Mouse (Mus musculus) myocyte (in vitro differentiated cells): ENCODE measurements around the gene Slc25a29. TPM values are rescaled to one million over a fixed set of nuclear protein-coding genes. Genes with fewer than 3 reads are reported as not detected.

Experiments used
- H3K27me3 ChIP-seq: one replicate; pipeline ENCODE4 v1.6.1; 2011; ENCODE audit not compliant: control insufficient read depth, insufficient read depth, insufficient read length
- H3K36me3 ChIP-seq: one replicate; pipeline ENCODE4 v1.6.1; 2011; ENCODE audit not compliant: control insufficient read depth, insufficient read depth
- H3K4me2 ChIP-seq: one replicate; pipeline ENCODE4 v1.6.1; 2011; ENCODE audit warnings: low read depth, control low read depth
- H3K4me3 ChIP-seq: one replicate; pipeline ENCODE4 v1.5.1; 2011; ENCODE audit warnings: mild to moderate bottlenecking, control low read depth, moderate library complexity
- H3K79me2 ChIP-seq: one replicate; pipeline ENCODE4 v1.6.1; 2011; ENCODE audit not compliant: control insufficient read depth, insufficient read depth
- H3ac ChIP-seq: one replicate; pipeline ENCODE4 v1.6.1; 2011; ENCODE audit not compliant: control insufficient read depth, insufficient read length
- CEBPB ChIP-seq: IDR thresholded peaks from 2 replicates; pipeline ENCODE4 v1.6.1; 2011; ENCODE audit warnings: mild to moderate bottlenecking, moderate library complexity; ENCODE audit not compliant: poor library complexity, insufficient read depth, severe bottlenecking
- E2F4 ChIP-seq: IDR thresholded peaks from one replicate; pipeline ENCODE4 v1.6.1; 2011; ENCODE audit warnings: mild to moderate bottlenecking, control low read depth, moderate library complexity; ENCODE audit not compliant: insufficient read depth
- MAX ChIP-seq: IDR thresholded peaks from one replicate; pipeline ENCODE4 v1.6.1; 2011; ENCODE audit warnings: low read depth, mild to moderate bottlenecking, control low read depth
- MYOD1 ChIP-seq, 3 experiments: IDR thresholded peaks; one replicate each; pipeline ENCODE4 v1.6.1; 2011; ENCODE audit warnings: control low read depth in 2 of 3, low read depth in 2 of 3, mild to moderate bottlenecking in 2 of 3, moderate library complexity in 1 of 3; ENCODE audit not compliant: insufficient read length in 2 of 3, control insufficient read depth in 1 of 3
- MYOG ChIP-seq, 3 experiments: IDR thresholded peaks; one replicate each; pipeline ENCODE4 v1.6.1; 2011; ENCODE audit warnings: control low read depth in 2 of 3, low read depth in 2 of 3, mild to moderate bottlenecking in 2 of 3; ENCODE audit not compliant: insufficient read length in 2 of 3, control insufficient read depth in 1 of 3, insufficient read depth in 1 of 3
- POLR2A ChIP-seq: IDR thresholded peaks from one replicate; pipeline ENCODE4 v1.6.1; 2011; ENCODE audit warnings: low read depth, mild to moderate bottlenecking, control low read depth, moderate library complexity; ENCODE audit not compliant: insufficient read length
- POLR2AphosphoS2 ChIP-seq: IDR thresholded peaks from one replicate; pipeline ENCODE4 v1.6.1; 2011; ENCODE audit warnings: low read depth, control low read depth; ENCODE audit not compliant: insufficient read length
- REST ChIP-seq: IDR thresholded peaks from one replicate; pipeline ENCODE4 v1.6.1; 2011; ENCODE audit warnings: mild to moderate bottlenecking, control low read depth, moderate library complexity; ENCODE audit not compliant: insufficient read depth, insufficient read length
- SRF ChIP-seq: IDR thresholded peaks from one replicate; pipeline ENCODE4 v1.6.1; 2011; ENCODE audit warnings: low read depth; ENCODE audit not compliant: control insufficient read depth, insufficient read length
- TCF12 ChIP-seq: IDR thresholded peaks from one replicate; pipeline ENCODE4 v1.6.1; 2011; ENCODE audit warnings: mild to moderate bottlenecking, control low read depth; ENCODE audit not compliant: poor library complexity, insufficient read depth, severe bottlenecking
- TCF3 ChIP-seq: IDR thresholded peaks from one replicate; pipeline ENCODE4 v1.6.1; 2011; ENCODE audit warnings: low read depth, control low read depth; ENCODE audit not compliant: insufficient read length
- USF1 ChIP-seq: IDR thresholded peaks from one replicate; pipeline ENCODE4 v1.6.1; 2011; ENCODE audit warnings: low read depth, mild to moderate bottlenecking, control low read depth, moderate library complexity
- polyA plus RNA-seq: library from polyadenylated mRNA; unstranded; fragments of >200 nt; fragmentation: generic; extraction: Trizol; gene quantifications from one replicate; pipeline ENCODE4 v1.2.1, GENCODE M21; 2012; ENCODE audit warnings: missing spikeins

Slc25a29 gene
- polyA plus RNA-seq = 20.9 TPM

DNA sequence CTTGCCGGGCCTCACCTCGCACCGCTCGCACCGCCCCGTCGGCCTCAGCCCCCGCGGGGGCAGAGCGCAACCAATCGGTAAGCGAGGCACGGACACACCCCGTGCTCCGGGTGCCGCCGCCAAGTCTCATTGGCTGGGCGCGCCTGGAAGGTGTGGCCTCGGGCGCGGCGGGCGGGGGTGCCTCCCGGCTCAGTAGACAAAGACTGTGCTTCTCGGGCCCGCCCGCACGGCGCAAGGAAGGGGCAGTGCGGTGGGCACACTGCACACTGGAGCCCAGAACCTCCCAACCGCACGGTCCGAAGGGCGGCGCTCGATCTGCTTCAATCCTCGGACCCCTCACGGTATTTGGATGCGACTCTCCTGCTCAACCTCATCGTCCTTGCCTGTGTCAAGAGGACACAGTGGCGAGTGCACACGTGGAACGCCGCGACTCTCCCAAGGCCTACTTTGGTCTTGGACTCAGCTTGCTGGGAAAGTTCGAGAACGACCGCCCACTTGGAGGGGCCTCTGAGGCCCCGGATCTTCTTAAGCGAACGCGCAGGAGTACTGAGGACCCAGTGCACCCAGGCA, at the start of gene Slc25a29, which contains the start of gene Slc25a47:
Gene Slc25a29 (minus strand): TSS at position 44 of the 570 bp plus-strand sequence.
Gene Slc25a47 (plus strand): TSS at position 207 of the 570 bp plus-strand sequence.
- Histone ChIP-seq H3K4me3 (peak within 1 kb of the TSS; percentile 70), H3K4me2 (peak within 1 kb of the TSS; percentile 96), H3K36me3 (no peaks in the 10 kb centered on the region), H3K79me2 (peaks cover 24% of the 10 kb centered on the region), H3K27me3 (no peaks in the 10 kb centered on the region), H3ac (peak within 1 kb of the TSS; percentile 39)
- TF ChIP-seq MYOD1 (IDR thresholded peaks at IDR 0.05; ENCODE audit: control insufficient read depth in 1 of 3, insufficient read length in 2 of 3, low read depth in 2 of 3) (peak in 1 of 3 experiments; percentile 7), POLR2A (peak; percentile 90), POLR2AphosphoS2 (peak; percentile 84), SRF (no peak), E2F4 (no peak), MYOG (IDR thresholded peaks at IDR 0.05; ENCODE audit: control insufficient read depth in 1 of 3, insufficient read depth in 1 of 3, insufficient read length in 2 of 3, low read depth in 2 of 3) (peak in 1 of 3 experiments; percentile 13), USF1 (no peak)

DNA sequence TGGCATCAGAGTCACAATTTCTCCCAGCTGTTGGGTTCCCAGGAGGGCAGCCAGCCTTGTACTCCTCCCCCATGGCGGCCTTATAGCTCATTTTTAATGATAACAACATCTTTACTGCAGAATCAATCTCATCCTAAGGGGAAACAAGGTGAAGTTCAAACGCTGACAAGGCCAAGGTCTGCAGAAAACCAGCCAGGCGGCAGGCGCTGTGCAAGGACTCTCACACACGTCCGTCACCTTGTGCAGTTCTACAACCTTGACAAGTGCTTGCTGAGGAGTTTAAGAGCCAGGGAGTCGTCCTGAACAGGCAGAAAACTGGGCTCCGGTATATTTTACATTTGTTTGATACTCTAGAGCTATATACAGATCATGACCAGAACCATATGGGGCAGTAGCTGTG, 47.1 kb upstream of the Slc25a29 start:
- H3K79me2 ChIP-seq = peaks cover 43% of the 10 kb centered on the region
- TF ChIP-seq SRF (no peak), POLR2AphosphoS2 (peak; percentile 8)
- H3ac ChIP-seq = no peak overlapping the region
- peaks cover 77% of the 10 kb centered on the region for H3K36me3 ChIP-seq
- H3K4me2 ChIP-seq = no peak overlapping the region
- no peaks in the 10 kb centered on the region for H3K27me3 ChIP-seq
- H3K4me3 ChIP-seq = no peak overlapping the region

DNA sequence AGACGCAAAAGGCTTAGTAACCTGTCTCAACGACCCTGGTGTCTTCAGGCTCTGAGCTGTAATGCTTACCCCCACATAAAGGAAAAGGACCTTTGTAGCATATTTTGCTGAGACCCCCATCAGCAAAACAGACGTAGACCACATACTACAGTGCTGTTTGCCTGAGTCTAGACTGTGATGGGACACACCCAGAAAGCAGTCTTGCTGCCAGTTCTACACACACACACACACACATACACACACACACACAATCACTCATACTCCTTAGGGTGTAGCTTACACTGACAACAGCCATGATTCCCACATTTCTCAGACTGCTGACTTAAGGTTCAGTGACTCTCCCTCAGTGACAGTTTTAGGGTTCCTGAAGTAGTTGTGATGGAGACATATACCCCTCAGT, 45.5 kb upstream of the Slc25a29 start:
- peaks cover 73% of the 10 kb centered on the region for H3K36me3 ChIP-seq
- peaks cover 28% of the 10 kb centered on the region for H3K79me2 ChIP-seq
- TF ChIP-seq USF1 (no peak), E2F4 (no peak), MAX (no peak), POLR2A (no peak), POLR2AphosphoS2 (no peak), TCF3 (no peak), MYOG (IDR thresholded peaks at IDR 0.05; ENCODE audit: control insufficient read depth in 1 of 3, insufficient read depth in 1 of 3, insufficient read length in 2 of 3, low read depth in 2 of 3) (no peak), REST (no peak), CEBPB (no peak), MYOD1 (IDR thresholded peaks at IDR 0.05; ENCODE audit: control insufficient read depth in 1 of 3, insufficient read length in 2 of 3, low read depth in 2 of 3) (no peak), TCF12 (no peak)
- no peak overlapping the region for H3K4me3 ChIP-seq
- H3ac ChIP-seq = no peak overlapping the region
- no peak overlapping the region for H3K4me2 ChIP-seq
- no peaks in the 10 kb centered on the region for H3K27me3 ChIP-seq

DNA sequence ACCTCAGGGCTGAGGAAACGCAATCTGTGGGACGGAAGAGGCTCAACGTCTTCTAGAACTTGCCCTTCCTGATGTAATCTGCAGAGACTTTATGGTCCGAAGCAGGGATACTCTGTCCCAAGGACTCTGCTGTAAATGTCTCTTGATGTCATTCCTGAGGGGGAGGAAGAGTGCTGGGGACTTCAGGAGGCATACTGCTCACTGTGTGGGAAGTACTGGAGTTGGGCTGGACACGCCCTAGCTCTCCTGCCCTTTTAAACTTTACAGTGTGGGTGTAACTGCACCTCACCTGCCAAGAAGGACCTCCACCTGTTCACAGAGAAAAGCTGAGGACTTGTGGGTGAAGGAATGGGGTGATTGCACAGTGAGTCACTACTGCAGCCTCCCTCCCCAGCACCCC, 44.9 kb upstream of the Slc25a29 start:
- H3K36me3 ChIP-seq = peaks cover 67% of the 10 kb centered on the region
- no peak overlapping the region for H3K4me3 ChIP-seq
- H3ac ChIP-seq = no peak overlapping the region
- H3K79me2 ChIP-seq = peaks cover 24% of the 10 kb centered on the region
- no peak overlapping the region for H3K4me2 ChIP-seq
- no peaks in the 10 kb centered on the region for H3K27me3 ChIP-seq
- no peak for TF ChIP-seq CEBPB

DNA sequence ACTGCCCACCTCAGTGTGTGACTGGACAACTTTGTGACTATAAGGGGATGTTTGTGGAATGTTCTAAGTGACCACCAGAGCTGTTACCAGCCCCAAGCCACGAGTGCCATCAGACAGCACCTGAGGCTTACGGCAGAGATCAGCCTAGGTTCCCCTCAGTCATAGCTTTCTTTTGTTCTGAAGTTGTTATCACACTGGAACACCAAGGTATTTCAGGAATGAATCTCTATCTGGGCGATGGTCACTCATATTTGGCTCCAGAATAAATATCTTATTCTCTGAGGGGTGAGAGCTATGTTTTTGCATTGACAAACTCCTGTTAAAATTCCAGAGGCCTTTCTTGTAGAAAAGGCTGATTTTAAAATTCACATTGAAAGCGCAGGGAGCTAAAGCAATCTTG, 43.5 kb upstream of the Slc25a29 start:
- Histone ChIP-seq H3K4me3 (no peak overlapping the region), H3ac (no peak overlapping the region), H3K27me3 (no peaks in the 10 kb centered on the region), H3K4me2 (no peak overlapping the region), H3K36me3 (peaks cover 74% of the 10 kb centered on the region), H3K79me2 (peaks cover 11% of the 10 kb centered on the region)
- TF ChIP-seq REST = no peak
- TF ChIP-seq MYOG (IDR thresholded peaks at IDR 0.05; ENCODE audit: control insufficient read depth in 1 of 3, insufficient read depth in 1 of 3, insufficient read length in 2 of 3, low read depth in 2 of 3) = no peak

DNA sequence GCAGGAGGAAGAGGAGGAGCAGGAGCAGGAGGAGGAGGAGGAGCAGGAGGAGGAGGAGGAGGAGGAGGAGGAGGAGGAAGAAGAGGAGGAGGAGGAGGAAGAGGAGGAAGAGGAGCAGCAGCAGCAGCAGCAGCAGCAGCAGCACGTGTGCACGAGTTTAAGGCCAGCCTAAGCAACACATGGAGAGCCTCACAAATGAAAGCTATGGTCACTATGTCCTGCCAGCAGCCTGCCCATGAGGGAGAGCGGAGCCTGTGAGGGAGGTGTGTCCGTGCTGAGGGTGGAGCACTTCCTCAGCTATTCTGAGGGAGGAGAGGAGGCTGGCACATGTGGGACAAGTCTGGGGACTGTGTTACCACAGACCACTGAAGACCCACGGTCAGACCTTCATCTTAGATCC, 37.4 kb upstream of the Slc25a29 start:
- no peak overlapping the region for H3ac ChIP-seq
- peaks cover 57% of the 10 kb centered on the region for H3K36me3 ChIP-seq

More for the DNA sequence above, 37.4 kb upstream of the Slc25a29 start:
- Histone ChIP-seq H3K27me3 (no peaks in the 10 kb centered on the region), H3K79me2 (no peaks in the 10 kb centered on the region), H3K4me2 (no peak overlapping the region), H3K4me3 (no peak overlapping the region)
- TF ChIP-seq TCF3 (no peak), USF1 (peak; percentile 27), CEBPB (no peak), TCF12 (no peak), MYOD1 (IDR thresholded peaks at IDR 0.05; ENCODE audit: control insufficient read depth in 1 of 3, insufficient read length in 2 of 3, low read depth in 2 of 3) (no peak), POLR2AphosphoS2 (peak; percentile 19), SRF (no peak), POLR2A (no peak)
